Mouse (Mus musculus) forebrain, postnatal 0 days (tissue): ENCODE results near the gene Rimkla. TPM values are rescaled to one million over a fixed set of nuclear protein-coding genes. Genes with fewer than 3 reads are reported as not detected.
A peak's percentile ranks its signal among the peaks of the same experiment; 100 is the strongest.

ENCODE experiments used
- ATAC-seq: fragments of 200-750 bp; cut with Nextera tagmentation; 2 replicates; pipeline ENCODE4 v1.8.0; 2017; ENCODE audit warnings: mild to moderate bottlenecking, moderate library complexity
- DNase-seq: peaks from one replicate; pipeline ENCODE4 v3.0.0-alpha.2; 2015
- H3K27ac ChIP-seq: fragments of 300-500 bp; sonication (generic); 2 replicates; pipeline ENCODE4 v1.5.1; 2014; ENCODE audit warnings: low read depth, mild to moderate bottlenecking, antibody characterized with exemption, low read length, moderate library complexity, mixed read lengths
- H3K27me3 ChIP-seq: fragments of 300-500 bp; sonication (generic); 2 replicates; pipeline ENCODE4 v1.6.1; 2014; ENCODE audit warnings: mild to moderate bottlenecking, low read length, mixed read lengths; ENCODE audit not compliant: insufficient read depth
- H3K36me3 ChIP-seq: fragments of 300-500 bp; sonication (generic); 2 replicates; pipeline ENCODE4 v1.6.1; 2014; ENCODE audit warnings: mild to moderate bottlenecking, moderate library complexity; ENCODE audit not compliant: insufficient read depth
- H3K4me1 ChIP-seq: fragments of 300-500 bp; sonication (generic); 2 replicates; pipeline ENCODE4 v1.6.1; 2014; ENCODE audit warnings: antibody characterized with exemption; ENCODE audit not compliant: insufficient read depth
- H3K4me2 ChIP-seq: fragments of 300-500 bp; sonication (generic); 2 replicates; pipeline ENCODE4 v1.6.1; 2014; ENCODE audit warnings: low read depth, mild to moderate bottlenecking, moderate library complexity
- H3K4me3 ChIP-seq: fragments of 300-500 bp; sonication (generic); 2 replicates; pipeline ENCODE4 v1.5.1; 2014; ENCODE audit warnings: low read depth, low read length, mixed read lengths
- H3K9ac ChIP-seq: fragments of 300-500 bp; sonication (generic); 2 replicates; pipeline ENCODE4 v1.6.1; 2014; ENCODE audit warnings: mild to moderate bottlenecking
- H3K9me3 ChIP-seq: fragments of 300-500 bp; sonication (generic); 2 replicates; pipeline ENCODE4 v1.6.1; 2016; ENCODE audit warnings: low read length
- CTCF ChIP-seq: sonication (generic); IDR thresholded peaks from 2 replicates; pipeline ENCODE4 v1.5.1; 2016; ENCODE audit warnings: antibody characterized with exemption, control low read depth, low read depth
- WGBS: fragments of 180-500 bp; shearing (Covaris S2); extraction: QIAGEN DNeasy Blood & Tissue Kit; methylation state at CpG from one replicate; pipeline ENCODE4 v1.1.7; 2014; 5-methylcytosine and 5-hydroxymethylcytosine counted together
- polyA plus RNA-seq: library from polyadenylated mRNA; unstranded; fragments of >200 nt; fragmentation: Nextera tagmentation; extraction: Ambion mirVana; gene quantifications from 2 replicates; pipeline ENCODE4 v1.2.1, GENCODE M21; 2015
- total RNA-seq: library from RNA; depleted of rRNA; stranded (reverse); fragments of >200 nt; gene quantifications from 2 replicates; pipeline ENCODE4 v1.2.3, GENCODE M21; 2014

The Rimkla gene
- total and polyA plus RNA-seq, 2 experiments from 2014 or later = 21.6 to 28.4 TPM

DNA sequence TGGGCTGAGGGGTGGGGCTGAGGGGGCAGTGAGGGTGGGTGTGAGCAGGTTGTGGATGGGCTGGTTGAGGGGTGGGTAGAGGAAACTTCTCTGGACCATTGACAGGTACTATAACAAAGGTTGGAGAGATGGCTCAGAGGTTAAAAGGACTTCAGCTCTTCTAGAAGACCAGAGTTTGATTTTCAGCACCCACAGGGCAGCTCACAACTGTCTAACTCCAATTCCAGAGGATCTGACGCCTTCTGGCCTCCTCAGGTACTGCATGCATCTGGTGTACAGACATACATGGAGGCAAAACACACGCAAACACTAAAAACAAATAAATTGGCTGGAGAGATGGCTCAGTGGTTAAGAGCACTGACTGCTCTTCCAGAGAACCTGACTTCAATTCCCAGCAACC lies 19.2 kb upstream of the Rimkla start:
- no peak overlapping the region for H3K4me3 ChIP-seq
- no peak overlapping the region for H3K27ac ChIP-seq
- no peaks in the 10 kb centered on the region for H3K27me3 ChIP-seq
- 71% methylated on average over 2 of the region's 2 CpGs for WGBS
- H3K4me2 ChIP-seq = no peak overlapping the region
- no peaks in the 10 kb centered on the region for H3K4me1 ChIP-seq
- no peak for ATAC-seq
- H3K36me3 ChIP-seq = no peaks in the 10 kb centered on the region
- no peak for TF ChIP-seq CTCF
- no peak overlapping the region for H3K9ac ChIP-seq
- no peaks in the 10 kb centered on the region for H3K9me3 ChIP-seq
- no peak for DNase-seq

DNA sequence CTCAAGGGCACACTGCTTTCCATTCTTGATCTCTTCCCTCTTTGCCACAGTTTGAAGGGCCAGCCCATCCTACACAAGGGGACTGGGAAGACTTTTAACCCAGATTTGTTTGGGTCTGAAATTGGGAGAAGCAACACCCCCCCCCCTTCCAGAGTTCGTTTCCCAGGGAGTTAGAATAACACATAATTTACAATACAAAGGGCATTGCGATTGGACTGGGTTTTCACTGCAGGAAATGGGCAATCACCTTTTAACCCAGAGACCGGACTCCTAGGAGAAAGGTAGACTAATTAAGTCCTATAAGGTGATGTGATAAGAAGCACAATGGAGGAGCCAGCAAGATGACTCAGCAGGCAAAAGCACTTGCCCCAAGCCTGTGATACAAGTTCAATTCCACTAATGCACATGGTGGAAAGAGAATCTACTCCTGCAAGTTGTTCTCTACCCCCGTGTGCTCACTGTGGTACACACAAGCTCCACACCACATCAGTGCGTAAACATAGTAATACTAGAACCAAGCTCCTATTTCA lies 6.0 kb upstream of the Rimkla start:
- Histone ChIP-seq H3K9me3 (no peaks in the 10 kb centered on the region), H3K4me2 (no peak overlapping the region), H3K36me3 (no peaks in the 10 kb centered on the region), H3K4me1 (no peaks in the 10 kb centered on the region), H3K27ac (no peak overlapping the region), H3K4me3 (no peak overlapping the region), H3K9ac (no peak overlapping the region), H3K27me3 (no peaks in the 10 kb centered on the region)
- WGBS = 60% methylated on average over 5 of the region's 5 CpGs
- DNase-seq (no peak), ATAC-seq (no peak)
- no peak for TF ChIP-seq CTCF

DNA sequence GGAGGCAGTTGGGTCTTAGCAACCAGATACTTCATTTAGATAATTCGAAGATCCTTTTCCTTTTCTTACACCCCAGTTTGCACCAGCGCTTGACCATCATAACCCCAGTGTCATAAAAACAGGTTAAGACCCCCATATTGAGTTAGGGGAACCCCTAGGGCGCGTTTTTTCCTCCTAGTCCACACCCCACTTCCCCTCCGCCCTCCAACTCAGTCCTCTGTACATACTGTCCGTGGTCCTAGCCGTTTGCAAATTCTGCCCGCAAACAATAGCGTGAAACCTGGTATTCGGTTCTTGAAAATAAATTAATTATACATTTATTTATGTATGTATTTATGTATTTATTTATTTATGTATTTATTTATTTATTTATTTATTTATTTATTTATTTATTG lies 502 bp upstream of the Rimkla start:
- H3K27ac ChIP-seq = peak overlapping the region; percentile 78
- TF ChIP-seq CTCF = no peak

DNA sequence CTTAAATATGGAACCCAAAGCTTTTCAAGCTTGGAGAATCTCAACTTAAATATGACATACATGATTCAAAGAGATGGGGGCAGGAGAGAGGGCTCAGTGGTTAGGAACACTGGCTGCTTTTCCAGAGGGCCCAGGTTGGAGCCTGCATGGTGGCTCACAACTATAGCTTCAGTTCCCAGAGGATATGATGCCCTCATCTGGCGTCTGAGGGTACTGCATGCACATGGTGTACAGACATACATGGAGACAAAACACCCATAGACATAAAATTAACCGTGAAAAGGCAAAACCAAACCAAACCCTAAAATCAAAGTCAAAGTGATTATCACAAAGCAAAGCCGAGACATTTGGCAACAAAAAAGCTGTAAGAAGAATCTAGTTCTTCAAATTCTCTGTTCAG lies 1.6 kb downstream of the Rimkla start:
- no peaks in the 10 kb centered on the region for H3K36me3 ChIP-seq
- no peaks in the 10 kb centered on the region for H3K9me3 ChIP-seq
- no peak overlapping the region for H3K27ac ChIP-seq
- WGBS = 79% methylated on average over 3 of the region's 3 CpGs
- H3K4me2 ChIP-seq = 0 out of 2 replicates have a peak overlapping the region, but pooled peaks have one; percentile 74
- H3K4me1 ChIP-seq = 0 out of 2 replicates have a peak, but pooled peaks cover 7% of the 10 kb centered on the region
- TF ChIP-seq CTCF = peak; percentile 75
- H3K27me3 ChIP-seq = no peaks in the 10 kb centered on the region
- no peak overlapping the region for H3K9ac ChIP-seq
- H3K4me3 ChIP-seq = no peak overlapping the region
- DNase-seq = peak; percentile 59
- ATAC-seq = no peak

More for the DNA sequence above, 502 bp upstream of the Rimkla start:
- 46% methylated on average over 10 of the region's 10 CpGs for WGBS
- Histone ChIP-seq H3K4me2 (peak overlapping the region; percentile 74), H3K9me3 (no peaks in the 10 kb centered on the region), H3K9ac (peak overlapping the region; percentile 68), H3K27me3 (no peaks in the 10 kb centered on the region), H3K36me3 (no peaks in the 10 kb centered on the region), H3K4me1 (0 out of 2 replicates have a peak, but pooled peaks cover 7% of the 10 kb centered on the region), H3K4me3 (peak overlapping the region; percentile 67)
- ATAC-seq = no peak
- no peak for DNase-seq

DNA sequence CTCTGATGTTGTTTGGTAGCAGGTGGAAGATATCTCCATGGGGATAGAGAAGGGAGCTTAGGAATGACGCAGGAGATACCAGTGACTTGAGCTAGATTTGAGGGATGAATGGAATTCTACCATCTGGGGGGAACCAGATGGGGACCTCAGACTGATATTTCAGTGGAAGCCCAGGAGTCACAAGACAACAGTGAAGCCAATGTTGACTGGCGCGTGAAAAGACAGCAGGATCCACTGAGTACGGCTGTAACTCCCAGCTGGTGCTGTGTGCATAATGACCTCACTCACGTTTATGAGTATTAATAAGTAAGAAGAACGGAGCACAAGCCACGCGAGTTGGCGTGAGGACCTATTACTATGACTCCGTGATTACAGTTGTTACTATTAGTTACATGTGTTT lies 2.8 kb downstream of the Rimkla start:
- ATAC-seq (no peak), DNase-seq (no peak)
- Histone ChIP-seq H3K4me2 (no peak overlapping the region), H3K36me3 (no peaks in the 10 kb centered on the region), H3K27ac (no peak overlapping the region), H3K9me3 (no peaks in the 10 kb centered on the region), H3K27me3 (no peaks in the 10 kb centered on the region), H3K4me3 (no peak overlapping the region), H3K4me1 (0 out of 2 replicates have a peak, but pooled peaks cover 7% of the 10 kb centered on the region), H3K9ac (no peak overlapping the region)
- no peak for TF ChIP-seq CTCF
- 62% methylated on average over 10 of the region's 10 CpGs for WGBS

DNA sequence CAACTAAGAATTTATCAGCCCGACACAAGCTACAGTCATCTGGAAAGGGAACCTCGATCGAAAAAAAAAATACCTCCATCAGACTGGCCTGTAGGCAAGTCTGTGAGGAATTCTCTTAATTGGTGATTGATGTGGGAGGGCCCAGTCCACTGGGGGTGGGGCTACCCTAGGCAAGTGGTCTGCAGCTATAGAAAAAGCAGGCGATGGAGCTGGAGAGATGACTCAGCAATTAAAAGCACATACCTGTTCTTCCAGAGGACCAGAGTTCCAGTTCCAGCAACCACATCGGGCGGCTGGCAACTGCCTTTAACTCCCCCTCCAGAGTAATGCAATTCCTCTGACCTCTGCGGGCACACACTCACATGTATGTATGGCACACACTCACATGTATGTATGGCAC lies 7.5 kb downstream of the Rimkla start:
- DNase-seq (no peak), ATAC-seq (no peak)
- Histone ChIP-seq H3K4me1 (no peaks in the 10 kb centered on the region), H3K4me3 (no peak overlapping the region), H3K27me3 (no peaks in the 10 kb centered on the region), H3K4me2 (no peak overlapping the region), H3K9ac (no peak overlapping the region), H3K27ac (no peak overlapping the region), H3K9me3 (no peaks in the 10 kb centered on the region), H3K36me3 (0 out of 2 replicates have a peak, but pooled peaks cover under 1% of the 10 kb centered on the region)
- no peak for TF ChIP-seq CTCF
- 70% methylated on average over 7 of the region's 7 CpGs for WGBS

DNA sequence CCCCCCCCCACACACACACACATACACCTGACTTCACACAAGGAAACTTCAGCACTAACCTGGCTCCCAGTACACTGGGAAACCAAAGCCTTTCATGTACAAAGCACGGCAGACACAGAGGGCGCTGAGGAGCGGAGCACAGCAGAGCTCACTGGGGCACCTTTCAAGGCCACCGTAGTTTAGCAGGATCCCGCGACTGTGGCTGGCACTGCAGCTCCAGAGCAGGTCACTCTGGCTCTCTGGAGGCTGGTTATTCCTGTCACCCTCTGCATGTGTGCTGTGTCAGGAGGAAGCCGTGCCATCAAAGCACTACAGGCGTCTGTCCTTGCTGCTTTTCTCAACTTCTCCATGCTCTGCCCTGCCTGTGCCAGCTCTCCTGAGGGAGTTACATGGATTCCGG lies 9.4 kb downstream of the Rimkla start:
- Histone ChIP-seq H3K27ac (no peak overlapping the region), H3K4me3 (no peak overlapping the region), H3K4me1 (no peaks in the 10 kb centered on the region), H3K27me3 (no peaks in the 10 kb centered on the region), H3K36me3 (0 out of 2 replicates have a peak, but pooled peaks cover 3% of the 10 kb centered on the region), H3K4me2 (no peak overlapping the region), H3K9me3 (no peaks in the 10 kb centered on the region), H3K9ac (no peak overlapping the region)
- 61% methylated on average over 9 of the region's 9 CpGs for WGBS
- TF ChIP-seq CTCF = no peak
- ATAC-seq (no peak), DNase-seq (no peak)
